Mouse (Mus musculus): Measurements from ENCODE around the gene Notch1. TPM values are rescaled to one million over a fixed set of nuclear protein-coding genes. Genes with fewer than 3 reads are reported as not detected.

Gene Notch1
- polyA plus RNA-seq, 1 experiment from 2014 or later, result 21.6 TPM

DNA sequence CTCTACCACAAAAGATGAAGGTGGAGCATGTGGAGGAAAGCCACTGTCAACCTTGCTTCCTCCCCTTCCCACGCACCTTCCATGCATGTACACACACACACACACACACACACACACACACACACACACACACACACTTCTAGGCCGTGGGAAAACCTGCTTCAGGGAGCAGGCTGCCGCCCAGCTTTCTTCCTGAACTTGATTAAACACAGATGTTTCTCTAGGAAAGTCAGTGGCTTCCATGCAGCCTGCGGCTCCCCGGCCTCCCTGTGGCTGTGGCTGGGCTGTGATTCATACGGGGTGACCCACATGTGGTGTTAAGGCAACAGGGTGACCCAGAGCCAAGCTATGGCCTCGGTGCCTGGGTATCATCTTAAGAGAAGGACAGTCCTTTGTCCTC, 22.1 kb downstream of the Notch1 start:
- peaks cover under 1% of the 10 kb centered on the region; the same call in 1 of the 2 replicates for H3K27me3 ChIP-seq (ENCODE audit: control insufficient read depth, insufficient read depth, low read length)
- no peak overlapping the region for H3K9ac ChIP-seq (ENCODE audit: low read length)
- no peak overlapping the region for H3K4me3 ChIP-seq (ENCODE audit: control insufficient read depth in 1 of 2, insufficient read depth in 1 of 2, low read depth in 1 of 2, low read length in 2 of 2)
- no peak for ATAC-seq (ENCODE audit: insufficient number of reproducible peaks, insufficient read depth, low FRiP score, low read depth)
- peak overlapping the region; percentile 78 to 84 for H3K27ac ChIP-seq (replicated peaks in 1 of 2; ENCODE audit: control insufficient read depth in 1 of 2, insufficient read depth in 1 of 2, low read depth in 2 of 2, low read length in 2 of 2)
- no peaks in the 10 kb centered on the region for H3K9me3 ChIP-seq (ENCODE audit: control insufficient read depth, low read length)
- WGBS, result 46% methylated on average over 7 of the region's 7 CpGs
- peak overlapping the region; percentile 48 for H3K4me2 ChIP-seq (ENCODE audit: low read length)
- no peaks in the 10 kb centered on the region; the same call in 1 of the 2 replicates for H3K36me3 ChIP-seq (ENCODE audit: control insufficient read depth, insufficient read depth, low read length)
- peaks cover 47 to 79% of the 10 kb centered on the region in 2 experiments for H3K4me1 ChIP-seq (ENCODE audit: control insufficient read depth in 2 of 2, insufficient read depth in 2 of 2, low read length in 2 of 2)

DNA sequence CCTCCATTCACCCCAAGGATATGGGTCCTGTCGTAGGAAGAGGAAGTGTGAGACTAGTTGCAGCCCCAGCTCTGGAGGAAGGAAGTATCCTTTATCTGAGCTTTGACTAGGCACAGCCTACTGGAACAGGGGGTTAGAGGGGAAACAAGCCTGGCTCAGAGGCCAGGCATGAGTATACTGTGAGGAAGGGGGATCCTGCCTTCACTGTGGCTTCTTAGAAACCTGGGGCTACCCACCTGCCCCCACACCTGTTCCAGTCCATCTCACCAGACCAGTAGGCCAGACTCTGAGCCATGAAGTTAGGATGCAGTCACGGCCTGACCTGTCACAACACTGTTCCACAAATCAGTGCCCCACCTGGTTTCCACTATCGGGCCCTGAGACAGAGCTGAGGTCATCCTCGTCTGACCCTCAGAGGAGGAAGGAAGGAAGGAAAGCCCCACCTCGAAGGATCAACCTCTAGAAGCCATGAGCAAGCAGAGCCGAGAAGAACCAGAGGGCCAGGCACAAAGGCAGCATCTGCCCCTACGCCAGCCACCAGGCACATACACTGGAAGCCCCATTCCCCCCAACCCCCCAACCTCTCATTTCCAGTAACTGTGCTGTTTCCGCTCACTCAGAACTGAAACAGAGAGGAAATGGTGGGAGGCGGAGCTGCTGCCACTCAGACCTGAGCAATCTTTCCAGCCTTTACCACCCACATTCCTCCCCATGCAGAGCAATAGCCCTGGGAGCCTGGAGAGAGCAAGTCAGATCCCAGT, 23.3 kb downstream of the Notch1 start:
- Histone ChIP-seq H3K4me1 (ENCODE audit: control insufficient read depth in 2 of 2, insufficient read depth in 2 of 2, low read length in 2 of 2) (peaks cover 58 to 81% of the 10 kb centered on the region in 2 experiments), H3K9ac (ENCODE audit: low read length) (peak overlapping the region; percentile 39; the same call in 1 of the 2 replicates), H3K4me3 (ENCODE audit: control insufficient read depth in 1 of 2, insufficient read depth in 1 of 2, low read depth in 1 of 2, low read length in 2 of 2) (no peak overlapping the region), H3K27ac (replicated peaks in 1 of 2; ENCODE audit: control insufficient read depth in 1 of 2, insufficient read depth in 1 of 2, low read depth in 2 of 2, low read length in 2 of 2) (peak overlapping the region; percentile 78 to 84), H3K9me3 (ENCODE audit: control insufficient read depth, low read length) (no peaks in the 10 kb centered on the region), H3K4me2 (ENCODE audit: low read length) (peak overlapping the region; percentile 48), H3K27me3 (ENCODE audit: control insufficient read depth, insufficient read depth, low read length) (no peaks in the 10 kb centered on the region), H3K36me3 (ENCODE audit: control insufficient read depth, insufficient read depth, low read length) (no peaks in the 10 kb centered on the region)
- peak; percentile 23; the same call in 1 of the 2 replicates for ATAC-seq (ENCODE audit: insufficient number of reproducible peaks, insufficient read depth, low FRiP score, low read depth)
- WGBS, result 43% methylated on average over 9 of the region's 9 CpGs

- ATAC-seq (ENCODE audit: insufficient number of reproducible peaks, insufficient read depth, low FRiP score, low read depth), result peak; percentile 29; the same call in 1 of the 2 replicates
- Histone ChIP-seq H3K4me3 (ENCODE audit: control insufficient read depth in 1 of 2, insufficient read depth in 1 of 2, low read depth in 1 of 2, low read length in 2 of 2) (no peak overlapping the region), H3K9me3 (ENCODE audit: control insufficient read depth, low read length) (no peaks in the 10 kb centered on the region), H3K4me2 (ENCODE audit: low read length) (peak overlapping the region; percentile 24; the same call in 1 of the 2 replicates), H3K9ac (ENCODE audit: low read length) (peak overlapping the region; percentile 47; the same call in 1 of the 2 replicates), H3K4me1 (ENCODE audit: control insufficient read depth in 2 of 2, insufficient read depth in 2 of 2, low read length in 2 of 2) (peaks cover 64 to 84% of the 10 kb centered on the region in 2 experiments), H3K27me3 (ENCODE audit: control insufficient read depth, insufficient read depth, low read length) (no peaks in the 10 kb centered on the region), H3K27ac (replicated peaks in 1 of 2; ENCODE audit: control insufficient read depth in 1 of 2, insufficient read depth in 1 of 2, low read depth in 2 of 2, low read length in 2 of 2) (peak overlapping the region; percentile 61 to 84), H3K36me3 (ENCODE audit: control insufficient read depth, insufficient read depth, low read length) (no peaks in the 10 kb centered on the region)
- WGBS, result 51% methylated on average over 4 of the region's 4 CpGs
These were observed 25.6 kb downstream of the Notch1 start for GRCm38 (mm10) chr2:26490760-26491301.

DNA sequence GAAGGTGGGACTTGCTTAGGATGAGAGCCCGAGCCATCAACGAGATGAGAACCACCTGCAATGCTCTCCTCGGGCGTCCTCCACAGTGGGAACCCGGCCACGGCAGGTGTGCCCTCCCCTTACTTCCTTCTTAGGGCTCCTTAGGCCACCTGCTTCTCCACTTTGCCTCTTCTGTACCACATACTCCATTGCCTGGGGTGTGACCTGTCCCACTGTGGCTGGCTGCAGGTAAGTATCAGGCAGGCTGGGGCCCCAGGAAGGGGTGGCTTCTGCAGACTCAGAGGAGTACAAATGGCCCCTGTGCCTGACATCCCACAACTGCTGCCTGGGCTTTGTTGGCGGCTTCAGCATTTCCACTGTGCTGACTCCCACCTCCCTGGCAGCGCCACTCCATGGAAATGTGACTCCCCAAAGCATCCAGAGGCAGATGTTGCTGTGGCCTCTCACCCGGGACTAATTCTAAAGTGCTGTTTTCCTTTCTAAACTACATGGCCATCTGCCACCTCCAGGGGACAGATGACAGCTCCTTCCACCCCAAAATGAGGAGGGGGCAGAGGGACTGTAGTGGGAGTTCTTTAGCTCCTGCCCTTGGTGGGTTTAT, 27.8 kb downstream of the Notch1 start:
- Histone ChIP-seq H3K4me3 (ENCODE audit: control insufficient read depth in 1 of 2, insufficient read depth in 1 of 2, low read depth in 1 of 2, low read length in 2 of 2) (no peak overlapping the region), H3K27ac (replicated peaks in 1 of 2; ENCODE audit: control insufficient read depth in 1 of 2, insufficient read depth in 1 of 2, low read depth in 2 of 2, low read length in 2 of 2) (peak overlapping the region; percentile 17 to 84; a peak in 2 of 4 replicates), H3K9me3 (ENCODE audit: control insufficient read depth, low read length) (no peaks in the 10 kb centered on the region), H3K9ac (ENCODE audit: low read length) (peak overlapping the region; percentile 38; the same call in 1 of the 2 replicates), H3K4me1 (ENCODE audit: control insufficient read depth in 2 of 2, insufficient read depth in 2 of 2, low read length in 2 of 2) (peaks cover 54 to 75% of the 10 kb centered on the region in 2 experiments), H3K27me3 (ENCODE audit: control insufficient read depth, insufficient read depth, low read length) (no peaks in the 10 kb centered on the region), H3K4me2 (ENCODE audit: low read length) (no peak overlapping the region), H3K36me3 (ENCODE audit: control insufficient read depth, insufficient read depth, low read length) (peaks cover 18% of the 10 kb centered on the region)
- no peak for ATAC-seq (ENCODE audit: insufficient number of reproducible peaks, insufficient read depth, low FRiP score, low read depth)
- 60% methylated on average over 9 of the region's 9 CpGs for WGBS

- Histone ChIP-seq H3K4me1 (ENCODE audit: control insufficient read depth in 2 of 2, insufficient read depth in 2 of 2, low read length in 2 of 2) (peaks cover 48 to 72% of the 10 kb centered on the region in 2 experiments), H3K9me3 (ENCODE audit: control insufficient read depth, low read length) (no peaks in the 10 kb centered on the region), H3K9ac (ENCODE audit: low read length) (no peak overlapping the region), H3K4me2 (ENCODE audit: low read length) (0 out of 2 replicates have a peak overlapping the region, but pooled peaks have one; percentile 18), H3K27ac (replicated peaks in 1 of 2; ENCODE audit: control insufficient read depth in 1 of 2, insufficient read depth in 1 of 2, low read depth in 2 of 2, low read length in 2 of 2) (peak overlapping the region; percentile 10 to 56; a peak in 2 of 4 replicates), H3K36me3 (ENCODE audit: control insufficient read depth, insufficient read depth, low read length) (peaks cover 25% of the 10 kb centered on the region), H3K27me3 (ENCODE audit: control insufficient read depth, insufficient read depth, low read length) (no peaks in the 10 kb centered on the region), H3K4me3 (ENCODE audit: control insufficient read depth in 1 of 2, insufficient read depth in 1 of 2, low read depth in 1 of 2, low read length in 2 of 2) (no peak overlapping the region)
- WGBS, result 50% methylated on average over 18 of the region's 18 CpGs
- no peak for ATAC-seq (ENCODE audit: insufficient number of reproducible peaks, insufficient read depth, low FRiP score, low read depth)
These were observed 29.0 kb downstream of the Notch1 start for GRCm38 (mm10) chr2:26487322-26488021.

GRCm38 (mm10) chr2:26486835-26487321, 29.6 kb downstream of the Notch1 start:
- H3K4me3 ChIP-seq (ENCODE audit: control insufficient read depth in 1 of 2, insufficient read depth in 1 of 2, low read depth in 1 of 2, low read length in 2 of 2), result no peak overlapping the region
- H3K9ac ChIP-seq (ENCODE audit: low read length), result no peak overlapping the region
- peaks cover 25% of the 10 kb centered on the region for H3K36me3 ChIP-seq (ENCODE audit: control insufficient read depth, insufficient read depth, low read length)
- no peaks in the 10 kb centered on the region for H3K27me3 ChIP-seq (ENCODE audit: control insufficient read depth, insufficient read depth, low read length)
- H3K27ac ChIP-seq (replicated peaks in 1 of 2; ENCODE audit: control insufficient read depth in 1 of 2, insufficient read depth in 1 of 2, low read depth in 2 of 2, low read length in 2 of 2), result peak overlapping the region in 1 of 2 experiments; percentile 56; a peak in 2 of 4 replicates
- 0 out of 2 replicates have a peak overlapping the region, but pooled peaks have one; percentile 18 for H3K4me2 ChIP-seq (ENCODE audit: low read length)
- peaks cover 45 to 66% of the 10 kb centered on the region in 2 experiments for H3K4me1 ChIP-seq (ENCODE audit: control insufficient read depth in 2 of 2, insufficient read depth in 2 of 2, low read length in 2 of 2)
- no peaks in the 10 kb centered on the region for H3K9me3 ChIP-seq (ENCODE audit: control insufficient read depth, low read length)
- ATAC-seq (ENCODE audit: insufficient number of reproducible peaks, insufficient read depth, low FRiP score, low read depth), result no peak
- 28% methylated on average over 3 of the region's 3 CpGs for WGBS
